7 mouse cellular contexts compared by ENCODE assay signal in genomic region chr12:71051079-71051478, GRCm38 (mm10). TPM values are rescaled to one million over a fixed set of nuclear protein-coding genes. Genes with fewer than 3 reads are reported as not detected.
DNase-seq lines count a peak whose midpoint lies in the region; ATAC-seq and TF ChIP-seq lines count a peak whose summit lies in the region.

No protein-coding gene starts in this region.

- in situ Hi-C loops in CH12.LX (cut with MboI; ENCODE audit: low pct_ligation_motif_present, low pct_unique_long_range_greater_than_20kb, low sequenced_read_pairs): no loop called here

- no peaks in the 10 kb centered on the region for H3K27me3 ChIP-seq in kidney, adult 2 months (replicated peaks; ENCODE audit: control insufficient read depth, insufficient read depth, low read length)
- H3K27me3 ChIP-seq in kidney, embryonic 14.5 days (ENCODE audit: control insufficient read depth, insufficient read depth, low read length): no peaks in the 10 kb centered on the region
- no peaks in the 10 kb centered on the region for H3K27me3 ChIP-seq in CH12.LX (replicated peaks)
- no peaks in the 10 kb centered on the region for H3K27me3 ChIP-seq in heart, embryonic 10.5 days (ENCODE audit: insufficient read depth, poor library complexity, severe bottlenecking)

- H3K4me2 ChIP-seq in kidney, embryonic 14.5 days (replicated peaks; ENCODE audit: low read depth, low read length): no peak overlapping the region
- no peak overlapping the region for H3K4me2 ChIP-seq in CH12.LX (ENCODE audit: insufficient read depth, low read depth, poor library complexity, severe bottlenecking)

- DNase-seq in kidney, adult 2 months: peak; percentile 66
- DNase-seq in CH12.LX (ENCODE audit: extremely low read depth): peak; percentile 81
- peak; percentile 67 for DNase-seq in heart, embryonic 10.5 days (ENCODE audit: low spot score)
- DNase-seq in lung, postnatal 4 days: peak; percentile 41 to 73
- peak; percentile 61 to 67 for DNase-seq in thymus, postnatal 36 days

- peaks cover 5% of the 10 kb centered on the region; the same call in 1 of the 2 replicates for H3K36me3 ChIP-seq in kidney, adult 2 months (ENCODE audit: control insufficient read depth, insufficient read depth, low read length)
- H3K36me3 ChIP-seq in kidney, embryonic 14.5 days (ENCODE audit: control insufficient read depth, insufficient read depth, low read length): peaks cover 17% of the 10 kb centered on the region
- peaks cover 7 to 37% of the 10 kb centered on the region in 2 experiments for H3K36me3 ChIP-seq in CH12.LX (replicated peaks in 1 of 2; ENCODE audit: control insufficient read depth in 1 of 2, insufficient read depth in 1 of 2, low read length in 1 of 2)
- H3K36me3 ChIP-seq in heart, embryonic 10.5 days: peaks cover 11% of the 10 kb centered on the region

- peak; percentile 74 for TF ChIP-seq CTCF in kidney, adult 2 months (conservative IDR thresholded peaks at IDR 0.05; ENCODE audit: insufficient read depth, insufficient read length, low read depth, low read length)
- TF ChIP-seq CTCF in CH12.LX (conservative IDR thresholded peaks at IDR 0.05 in 1 of 2, IDR thresholded peaks at IDR 0.05 in 1 of 2; ENCODE audit: low read depth in 2 of 2, low read length in 2 of 2): peak; percentile 36 to 85; a peak in 3 of 4 replicates
- TF ChIP-seq CTCF in bone marrow, adult 2 months (IDR thresholded peaks at IDR 0.05; ENCODE audit: control insufficient read depth, insufficient read depth, low read length): peak; percentile 63; the same call in 1 of the 2 replicates

- TF ChIP-seq POLR2A in kidney, adult 2 months (IDR thresholded peaks at IDR 0.05; ENCODE audit: low read depth, low read length): no peak
- TF ChIP-seq POLR2A in CH12.LX (IDR thresholded peaks at IDR 0.05; ENCODE audit: low read depth, low read length): no peak
- TF ChIP-seq POLR2A in bone marrow, adult 2 months (IDR thresholded peaks at IDR 0.05; ENCODE audit: borderline replicate concordance, control insufficient read depth, low read depth, low read length): no peak

- no peak for TF ChIP-seq EP300 in CH12.LX (IDR thresholded peaks at IDR 0.05; ENCODE audit: low read length)

- no peak for ATAC-seq in kidney, embryonic 14.5 days (ENCODE audit: low FRiP score, low TSS enrichment)

- TF ChIP-seq RAD21 in CH12.LX (IDR thresholded peaks at IDR 0.05; ENCODE audit: low read depth, low read length): peak; percentile 80

- peaks cover 37% of the 10 kb centered on the region for H3K79me2 ChIP-seq in CH12.LX (replicated peaks; ENCODE audit: control insufficient read depth, extremely low read depth, insufficient read depth, poor library complexity, severe bottlenecking)

- H3K4me3 ChIP-seq in kidney, adult 2 months (ENCODE audit: insufficient read depth, low read depth, low read length): no peak overlapping the region
- H3K4me3 ChIP-seq in kidney, embryonic 14.5 days (ENCODE audit: low read length): no peak overlapping the region
- H3K4me3 ChIP-seq in CH12.LX (replicated peaks in 1 of 3; ENCODE audit: low read depth in 2 of 3, low read length in 2 of 3, poor library complexity in 1 of 3): no peak overlapping the region
- H3K4me3 ChIP-seq in bone marrow, adult 2 months (replicated peaks; ENCODE audit: control insufficient read depth, low read depth, low read length): no peak overlapping the region
- no peak overlapping the region for H3K4me3 ChIP-seq in heart, embryonic 10.5 days

- no peak overlapping the region for H3K27ac ChIP-seq in kidney, adult 2 months (ENCODE audit: insufficient read depth, low read depth, low read length)
- H3K27ac ChIP-seq in kidney, embryonic 14.5 days (ENCODE audit: low read depth, low read length): no peak overlapping the region
- H3K27ac ChIP-seq in CH12.LX (ENCODE audit: insufficient read depth, low read depth): no peak overlapping the region
- H3K27ac ChIP-seq in bone marrow, adult 2 months (ENCODE audit: control insufficient read depth, insufficient read depth, low read depth, low read length, poor library complexity): no peak overlapping the region
- H3K27ac ChIP-seq in heart, embryonic 10.5 days: no peak overlapping the region

- H3K9me3 ChIP-seq in kidney, embryonic 14.5 days (ENCODE audit: control insufficient read depth, low read length): no peaks in the 10 kb centered on the region
- H3K9me3 ChIP-seq in CH12.LX (replicated peaks; ENCODE audit: low read length): no peaks in the 10 kb centered on the region
- H3K9me3 ChIP-seq in heart, embryonic 10.5 days: no peaks in the 10 kb centered on the region

- no peak overlapping the region for H3K9ac ChIP-seq in kidney, embryonic 14.5 days (ENCODE audit: low read depth, low read length)
- no peak overlapping the region for H3K9ac ChIP-seq in CH12.LX (ENCODE audit: insufficient read depth, low read depth)

- WGBS in kidney, adult 2 months: 40% methylated on average over 3 of the region's 3 CpGs
- WGBS in kidney, embryonic 14.5 days: 76% methylated on average over 3 of the region's 3 CpGs
- WGBS in bone marrow, adult 2 months: 56% methylated on average over 3 of the region's 3 CpGs
- WGBS in heart, embryonic 10.5 days: 74% methylated on average over 3 of the region's 3 CpGs

- dilution Hi-C loops in CH12.LX (cut with MboI; ENCODE audit: extremely low pct_ligation_motif_present, extremely low pct_unique_long_range_greater_than_20kb, low sequenced_read_pairs): no loop called here

- peaks cover 17% of the 10 kb centered on the region for H3K4me1 ChIP-seq in kidney, adult 2 months (ENCODE audit: control insufficient read depth, insufficient read depth, low read length)
- H3K4me1 ChIP-seq in kidney, embryonic 14.5 days (ENCODE audit: control insufficient read depth, insufficient read depth, low read length): peaks cover 9% of the 10 kb centered on the region
- peaks cover 0 to 30% of the 10 kb centered on the region in 2 experiments; a peak in 2 of 4 replicates for H3K4me1 ChIP-seq in CH12.LX (ENCODE audit: control insufficient read depth in 1 of 2, insufficient read depth in 2 of 2)
- H3K4me1 ChIP-seq in bone marrow, adult 2 months (ENCODE audit: control insufficient read depth, insufficient read depth, low read length): no peaks in the 10 kb centered on the region; the same call in none of the 2 replicates
- H3K4me1 ChIP-seq in heart, embryonic 10.5 days: peaks cover 21% of the 10 kb centered on the region

TF ChIP-seq in CH12.LX, 34 proteins besides CTCF, POLR2A, EP300 and RAD21:
- TF ChIP-seq BHLHE40 (IDR thresholded peaks at IDR 0.05; ENCODE audit: low read depth, low read length): no peak
- TF ChIP-seq RCOR1 (conservative IDR thresholded peaks at IDR 0.05; ENCODE audit: low read depth, low read length): no peak
- no peak for TF ChIP-seq JUN (IDR thresholded peaks at IDR 0.05; ENCODE audit: insufficient read depth, low read depth, low read length)
- TF ChIP-seq MEF2A (IDR thresholded peaks at IDR 0.05; ENCODE audit: borderline replicate concordance, low read depth, low read length): no peak
- TF ChIP-seq SMC3 (IDR thresholded peaks at IDR 0.05; ENCODE audit: low read depth, low read length): peak; percentile 77
- peak; percentile 85 for TF ChIP-seq MXI1 (IDR thresholded peaks at IDR 0.05; ENCODE audit: low read depth, low read length)
- TF ChIP-seq NELFE (IDR thresholded peaks at IDR 0.05; ENCODE audit: low read depth, low read length): no peak
- TF ChIP-seq HCFC1 (IDR thresholded peaks at IDR 0.05; ENCODE audit: low read depth, low read length): no peak
- no peak for TF ChIP-seq ELF1 (IDR thresholded peaks at IDR 0.05; ENCODE audit: low read depth, low read length)
- TF ChIP-seq TCF12 (IDR thresholded peaks at IDR 0.05; ENCODE audit: low read depth, low read length): no peak
- no peak for TF ChIP-seq PAX5 (IDR thresholded peaks at IDR 0.05; ENCODE audit: low read length)
- no peak for TF ChIP-seq CHD2 (IDR thresholded peaks at IDR 0.05; ENCODE audit: low read length)
- TF ChIP-seq MYC (IDR thresholded peaks at IDR 0.05; ENCODE audit: low read depth, low read length): peak; percentile 96
- no peak for TF ChIP-seq ZKSCAN1 (IDR thresholded peaks at IDR 0.05; ENCODE audit: borderline replicate concordance, low read depth, low read length)
- no peak for TF ChIP-seq ETS1 (conservative IDR thresholded peaks at IDR 0.05; ENCODE audit: low read depth, low read length)
- no peak for TF ChIP-seq CHD1 (IDR thresholded peaks at IDR 0.05; ENCODE audit: low read depth, low read length)
- TF ChIP-seq TBP (conservative IDR thresholded peaks at IDR 0.05; ENCODE audit: low read depth, low read length): no peak

RNA-seq across cellular contexts. Expression of gene Arid4a, which starts 35.3 kb away (rescaled TPM):
- polyA plus RNA-seq in kidney, adult 2 months (2012; rRNA removed): 3.0 and 3.6 TPM in 2 replicates
- 24.2 and 37.7 TPM in 2 replicates for polyA plus RNA-seq in kidney, embryonic 14.5 days (2014; fragmentation: Nextera tagmentation; extraction: Ambion mirVana)
- total RNA-seq in CH12.LX (2012; rRNA removed) (9.7 and 10.7 TPM in 2 replicates), CH12.LX (2014; rRNA removed) (8.0 and 8.8 TPM in 2 replicates)
- polyA plus RNA-seq in CH12.LX (2012; ENCODE audit: insufficient read length, low read depth): 20.8 and 22.4 TPM in 2 replicates
- polyA plus RNA-seq in bone marrow, adult 2 months (2011; ENCODE audit: insufficient read depth, insufficient read length, low replicate concordance, missing spikeins): 36.2 and 58.7 TPM in 2 replicates
- 24.1 and 26.9 TPM in 2 replicates for polyA plus RNA-seq in heart, embryonic 10.5 days (2016; fragmentation: Nextera tagmentation; extraction: Ambion mirVana)
